Mouse (Mus musculus) frontal cortex, adult (tissue): ENCODE results near the gene Zfp653.
A peak's percentile ranks its signal among the peaks of the same experiment; 100 is the strongest.
"Not testable (repeated sequence)": the region's sequence is repeated elsewhere in the genome, so short reads cannot be mapped to it uniquely, and the experiment has no call there.

ENCODE experiments used
- ATAC-seq: cut with Nextera tagmentation; 2 replicates; pipeline ENCODE4 v1.9.2; 2017; ENCODE audit warnings: mild to moderate bottlenecking, moderate library complexity, mixed read lengths; ENCODE audit not compliant: low TSS enrichment

Gene Zfp653

GRCm38 (mm10) chr9:22070791-22071573 lies at the start of gene Zfp653, which contains the start of gene Gm49318:
Gene Zfp653, minus strand, starts transcription at chr9:22071376.
Gene Gm49318, minus strand, starts transcription at chr9:22071259.
- peak; percentile 87 for ATAC-seq

GRCm38 (mm10) chr9:22119543-22119942 lies 48.4 kb upstream of the Zfp653 start:
- peak; percentile 76 for ATAC-seq

- ATAC-seq: no peak
Measured at GRCm38 (mm10) chr9:22117754-22118456, 46.7 kb upstream of the Zfp653 start.

- peak; percentile 90 for ATAC-seq
Measured at GRCm38 (mm10) chr9:22116740-22117426, 45.7 kb upstream of the Zfp653 start, which contains the start of gene Elof1. Gene Elof1, minus strand, starts transcription at chr9:22117172.

GRCm38 (mm10) chr9:22116086-22116485 lies 44.9 kb upstream of the Zfp653 start:
- ATAC-seq: no peak

GRCm38 (mm10) chr9:22115635-22116034 lies 44.5 kb upstream of the Zfp653 start:
- no peak for ATAC-seq

GRCm38 (mm10) chr9:22108194-22108593 lies 37.0 kb upstream of the Zfp653 start:
- ATAC-seq: no peak

- ATAC-seq: no peak
Measured at GRCm38 (mm10) chr9:22099922-22100321, 28.7 kb upstream of the Zfp653 start.

- no peak for ATAC-seq
Measured at GRCm38 (mm10) chr9:22098993-22099696, 28.0 kb upstream of the Zfp653 start, which contains the start of gene Cnn1. Gene Cnn1, plus strand, starts transcription at chr9:22099216.

- peak; percentile 95 for ATAC-seq
Measured at GRCm38 (mm10) chr9:22095854-22096307, 24.7 kb upstream of the Zfp653 start.

GRCm38 (mm10) chr9:22092746-22093145 lies 21.6 kb upstream of the Zfp653 start:
- ATAC-seq: no peak

GRCm38 (mm10) chr9:22089986-22090385 lies 18.8 kb upstream of the Zfp653 start:
- ATAC-seq: no peak

- no peak for ATAC-seq
Measured at GRCm38 (mm10) chr9:22089281-22089680, 18.1 kb upstream of the Zfp653 start.

- no peak for ATAC-seq
Measured at GRCm38 (mm10) chr9:22087034-22087618, 15.9 kb upstream of the Zfp653 start.

- ATAC-seq: no peak
Measured at GRCm38 (mm10) chr9:22086012-22086411, 14.8 kb upstream of the Zfp653 start.

- ATAC-seq: peak; percentile 99
Measured at GRCm38 (mm10) chr9:22085022-22085834, 14.1 kb upstream of the Zfp653 start, which contains the start of gene Ecsit. Gene Ecsit, minus strand, starts transcription at chr9:22085438.

GRCm38 (mm10) chr9:22084667-22085021 lies 13.5 kb upstream of the Zfp653 start:
- ATAC-seq: no peak

- no peak for ATAC-seq
Measured at GRCm38 (mm10) chr9:22076223-22076622, 5.0 kb upstream of the Zfp653 start.

GRCm38 (mm10) chr9:22075778-22076177 lies 4.6 kb upstream of the Zfp653 start:
- ATAC-seq: not testable (repeated sequence)

GRCm38 (mm10) chr9:22072276-22072675 lies 1.1 kb upstream of the Zfp653 start:
- ATAC-seq: no peak
